Mouse (Mus musculus): Measurements from ENCODE around the gene Pdzk1. TPM values are rescaled to one million over a fixed set of nuclear protein-coding genes. Genes with fewer than 3 reads are reported as not detected.

Pdzk1 gene
- total and polyA plus RNA-seq, 3 experiments = 0.13 TPM; not detected in 2

GRCm38 (mm10) chr3:96811232-96811631, 17.9 kb upstream of the Pdzk1 start:
- dilution Hi-C loops (cut with MboI; ENCODE audit: extremely low pct_ligation_motif_present, extremely low pct_unique_long_range_greater_than_20kb, low sequenced_read_pairs) = no loop called here
- no peak overlapping the region for H3K4me2 ChIP-seq (ENCODE audit: insufficient read depth, low read depth, poor library complexity, severe bottlenecking)
- no peaks in the 10 kb centered on the region for H3K9me3 ChIP-seq (replicated peaks; ENCODE audit: low read length)
- H3K4me3 ChIP-seq (replicated peaks in 1 of 3; ENCODE audit: low read depth in 2 of 3, low read length in 2 of 3, poor library complexity in 1 of 3) = no peak overlapping the region
- no peak overlapping the region for H3K9ac ChIP-seq (ENCODE audit: insufficient read depth, low read depth)
- H3K36me3 ChIP-seq (replicated peaks in 1 of 2; ENCODE audit: control insufficient read depth in 1 of 2, insufficient read depth in 1 of 2, low read length in 1 of 2) = no peaks in the 10 kb centered on the region
- in situ Hi-C loops (cut with MboI; ENCODE audit: low pct_ligation_motif_present, low pct_unique_long_range_greater_than_20kb, low sequenced_read_pairs) = loop anchor here (25.0 kb wide), 1 partner anchor 276 kb away; no protein-coding TSS in a partner anchor
- no peaks in the 10 kb centered on the region for H3K27me3 ChIP-seq (replicated peaks)
- no peak for DNase-seq (ENCODE audit: extremely low read depth)
- no peak overlapping the region for H3K27ac ChIP-seq (ENCODE audit: insufficient read depth, low read depth)
- no peaks in the 10 kb centered on the region for H3K4me1 ChIP-seq (ENCODE audit: control insufficient read depth in 1 of 2, insufficient read depth in 2 of 2)
- no peak for TF ChIP-seq PAX5 (IDR thresholded peaks at IDR 0.05; ENCODE audit: low read length)
- no peak for TF ChIP-seq ZMIZ1 (IDR thresholded peaks at IDR 0.05; ENCODE audit: low read depth, low read length)
- no peak for TF ChIP-seq ELF1 (IDR thresholded peaks at IDR 0.05; ENCODE audit: low read depth, low read length)
- no peaks in the 10 kb centered on the region for H3K79me2 ChIP-seq (replicated peaks; ENCODE audit: control insufficient read depth, extremely low read depth, insufficient read depth, poor library complexity, severe bottlenecking)

DNA sequence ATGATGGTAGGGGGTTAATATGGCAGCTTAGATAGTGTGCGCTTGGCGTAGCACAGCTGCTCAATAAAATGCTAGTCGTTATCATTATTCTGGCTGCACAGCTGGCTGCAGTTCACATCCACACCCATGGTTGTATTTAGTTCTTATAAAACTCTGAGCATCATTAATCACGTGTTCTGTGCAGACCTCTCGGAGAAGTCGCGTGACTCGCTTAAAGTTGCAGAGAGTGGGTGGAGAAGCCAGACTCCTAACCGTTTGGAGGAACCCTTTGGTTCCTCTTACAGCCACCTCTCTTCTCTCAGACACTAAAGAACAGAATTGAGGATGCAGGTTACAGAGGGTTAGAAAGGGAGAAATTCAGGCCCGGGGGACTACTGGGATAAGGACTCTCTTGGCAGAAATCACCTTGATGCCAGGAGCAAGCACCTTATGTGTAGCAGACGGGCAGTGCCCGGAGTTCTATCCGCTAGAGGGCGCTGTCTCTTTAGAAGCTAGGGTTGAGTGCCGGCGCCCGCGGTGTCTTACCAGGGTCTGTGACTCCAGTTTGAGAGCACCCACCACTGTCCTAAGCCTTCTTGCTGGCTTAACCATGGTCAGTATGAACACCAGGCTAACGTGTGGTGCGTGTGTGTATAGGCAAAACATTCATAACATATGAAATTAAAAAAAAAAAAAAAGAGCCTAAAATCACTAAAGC, 16.5 kb upstream of the Pdzk1 start:
- Histone ChIP-seq H3K4me1 (ENCODE audit: control insufficient read depth in 1 of 2, insufficient read depth in 2 of 2) (no peaks in the 10 kb centered on the region), H3K4me3 (replicated peaks in 1 of 3; ENCODE audit: low read depth in 2 of 3, low read length in 2 of 3, poor library complexity in 1 of 3) (no peak overlapping the region), H3K79me2 (replicated peaks; ENCODE audit: control insufficient read depth, extremely low read depth, insufficient read depth, poor library complexity, severe bottlenecking) (no peaks in the 10 kb centered on the region), H3K27me3 (replicated peaks) (no peaks in the 10 kb centered on the region), H3K27ac (ENCODE audit: insufficient read depth, low read depth) (no peak overlapping the region), H3K9ac (ENCODE audit: insufficient read depth, low read depth) (no peak overlapping the region), H3K9me3 (replicated peaks; ENCODE audit: low read length) (peaks cover 3% of the 10 kb centered on the region), H3K4me2 (ENCODE audit: insufficient read depth, low read depth, poor library complexity, severe bottlenecking) (peak overlapping the region; percentile 51), H3K36me3 (replicated peaks in 1 of 2; ENCODE audit: control insufficient read depth in 1 of 2, insufficient read depth in 1 of 2, low read length in 1 of 2) (no peaks in the 10 kb centered on the region)
- dilution Hi-C loops (cut with MboI; ENCODE audit: extremely low pct_ligation_motif_present, extremely low pct_unique_long_range_greater_than_20kb, low sequenced_read_pairs) = no loop called here
- DNase-seq (ENCODE audit: extremely low read depth) = peak; percentile 76
- no peak for TF ChIP-seq NELFE (IDR thresholded peaks at IDR 0.05; ENCODE audit: low read depth, low read length)
- TF ChIP-seq USF2 (conservative IDR thresholded peaks at IDR 0.05; ENCODE audit: low read depth, low read length) = no peak
- 0 out of 2 replicates have a peak, but pooled peaks have one; percentile 50 for TF ChIP-seq MXI1 (IDR thresholded peaks at IDR 0.05; ENCODE audit: low read depth, low read length)
- TF ChIP-seq RAD21 (IDR thresholded peaks at IDR 0.05; ENCODE audit: low read depth, low read length) = peak; percentile 69
- peak; percentile 32 for TF ChIP-seq BHLHE40 (IDR thresholded peaks at IDR 0.05; ENCODE audit: low read depth, low read length)
- peak; percentile 31; the same call in 1 of the 2 replicates for TF ChIP-seq IRF4 (IDR thresholded peaks at IDR 0.05; ENCODE audit: low read depth, low read length)
- peak; percentile 75 for TF ChIP-seq SMC3 (IDR thresholded peaks at IDR 0.05; ENCODE audit: low read depth, low read length)
- TF ChIP-seq ZNF384 (IDR thresholded peaks at IDR 0.05; ENCODE audit: low read depth, low read length) = peak; percentile 54; the same call in 1 of the 2 replicates
- TF ChIP-seq TBP (conservative IDR thresholded peaks at IDR 0.05; ENCODE audit: low read depth, low read length) = no peak
- TF ChIP-seq CTCF (conservative IDR thresholded peaks at IDR 0.05 in 1 of 2, IDR thresholded peaks at IDR 0.05 in 1 of 2; ENCODE audit: low read depth in 2 of 2, low read length in 2 of 2) = peak; percentile 35 to 86; a peak in 3 of 4 replicates
- in situ Hi-C loops (cut with MboI; ENCODE audit: low pct_ligation_motif_present, low pct_unique_long_range_greater_than_20kb, low sequenced_read_pairs) = loop anchor here (25.0 kb wide), 1 partner anchor 275 kb away; no protein-coding TSS in a partner anchor

All from CH12.LX (cell line).